ENCODE assay signal across 11 mouse cellular contexts in the genomic region with DNA sequence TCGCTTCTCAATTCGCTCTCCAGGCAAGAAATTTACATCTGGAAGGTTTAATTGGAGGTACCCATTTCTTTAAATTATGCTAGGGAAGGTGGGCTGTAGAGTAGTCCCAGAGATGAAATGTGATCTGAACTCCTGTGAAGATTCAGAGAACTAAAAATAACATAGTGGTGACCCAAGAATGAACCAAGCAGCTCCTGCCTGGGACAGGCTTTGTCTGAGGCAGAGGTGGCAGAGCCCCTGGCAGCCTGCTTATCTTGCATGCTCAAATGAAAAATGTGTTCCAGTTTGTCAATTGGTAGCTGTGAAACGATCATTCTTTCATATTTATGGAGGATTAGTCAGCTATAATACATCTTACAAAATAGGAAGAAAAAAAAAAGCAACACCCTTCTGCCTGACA.
DNase-seq lines count a peak whose midpoint lies in the region; ATAC-seq lines count a peak whose summit lies in the region.
"Had no signal": no experiment of that assay in that cellular context is flagged by ENCODE, and none has a peak within 500 bp of the region (broad histone marks: within the 10 kb centered on the region; RNA-seq: fewer than 3 reads in every experiment).

No protein-coding gene starts in this region.

- no peak overlapping the region for H3K27ac ChIP-seq in embryonic facial prominence, embryonic 14.5 days (replicated peaks; ENCODE audit: low read depth, low read length)
- peak overlapping the region; percentile 78 to 93 for H3K27ac ChIP-seq in heart, embryonic 14.5 days (replicated peaks in 1 of 2; ENCODE audit: control insufficient read depth in 1 of 2, insufficient read depth in 1 of 2, low read depth in 2 of 2, low read length in 2 of 2)
- H3K27ac ChIP-seq in midbrain, embryonic 16.5 days (ENCODE audit: low read length), result peak overlapping the region; percentile 65
- H3K27ac ChIP-seq: embryonic facial prominence, embryonic 12.5 days; lung, embryonic 15.5 days had no signal

- no peaks in the 10 kb centered on the region for H3K36me3 ChIP-seq in embryonic facial prominence, embryonic 14.5 days (ENCODE audit: control insufficient read depth, insufficient read depth, low read length)
- H3K36me3 ChIP-seq in heart, embryonic 14.5 days (ENCODE audit: control insufficient read depth, insufficient read depth, low read length), result no peaks in the 10 kb centered on the region
- 0 out of 2 replicates have a peak, but pooled peaks cover 3% of the 10 kb centered on the region for H3K36me3 ChIP-seq in midbrain, embryonic 16.5 days (ENCODE audit: control insufficient read depth, insufficient read depth, low read length)
- H3K36me3 ChIP-seq: embryonic facial prominence, embryonic 12.5 days; lung, embryonic 15.5 days had no signal

- intact Hi-C loops in heart, postnatal 25 days (cut with DNase I), result no loop called here

- WGBS in embryonic facial prominence, embryonic 14.5 days, result 29% methylated on average over 3 of the region's 3 CpGs
- 41% methylated on average over 3 of the region's 3 CpGs for WGBS in heart, embryonic 14.5 days
- WGBS in midbrain, embryonic 16.5 days, result 23% methylated on average over 3 of the region's 3 CpGs

- no peaks in the 10 kb centered on the region for H3K9me3 ChIP-seq in embryonic facial prominence, embryonic 14.5 days (ENCODE audit: control insufficient read depth, low read length)
- no peaks in the 10 kb centered on the region for H3K9me3 ChIP-seq in heart, embryonic 14.5 days (ENCODE audit: control insufficient read depth, low read length)
- H3K9me3 ChIP-seq in midbrain, embryonic 16.5 days (replicated peaks; ENCODE audit: control insufficient read depth, low read length, poor library complexity, severe bottlenecking), result no peaks in the 10 kb centered on the region
- H3K9me3 ChIP-seq: embryonic facial prominence, embryonic 12.5 days; lung, embryonic 15.5 days had no signal

- H3K27me3 ChIP-seq in embryonic facial prominence, embryonic 14.5 days (replicated peaks; ENCODE audit: control insufficient read depth, insufficient read depth, low read length), result no peaks in the 10 kb centered on the region
- no peaks in the 10 kb centered on the region for H3K27me3 ChIP-seq in heart, embryonic 14.5 days (ENCODE audit: control insufficient read depth, insufficient read depth, low read length)
- no peaks in the 10 kb centered on the region for H3K27me3 ChIP-seq in midbrain, embryonic 16.5 days (ENCODE audit: control insufficient read depth, insufficient read depth, low read depth, low read length)
- H3K27me3 ChIP-seq: embryonic facial prominence, embryonic 12.5 days; lung, embryonic 15.5 days had no signal

- H3K4me3 ChIP-seq in embryonic facial prominence, embryonic 14.5 days (ENCODE audit: low read depth, low read length), result no peak overlapping the region
- H3K4me3 ChIP-seq in heart, embryonic 14.5 days (ENCODE audit: control insufficient read depth in 1 of 2, insufficient read depth in 1 of 2, low read depth in 1 of 2, low read length in 2 of 2), result no peak overlapping the region
- no peak overlapping the region for H3K4me3 ChIP-seq in midbrain, embryonic 16.5 days (ENCODE audit: low read depth, low read length)
- H3K4me3 ChIP-seq: embryonic facial prominence, embryonic 12.5 days; lung, embryonic 15.5 days had no signal

- H3K4me1 ChIP-seq in embryonic facial prominence, embryonic 14.5 days (ENCODE audit: control insufficient read depth, insufficient read depth, low read length), result no peaks in the 10 kb centered on the region
- H3K4me1 ChIP-seq in heart, embryonic 14.5 days (ENCODE audit: control insufficient read depth in 2 of 2, insufficient read depth in 2 of 2, low read length in 2 of 2), result peaks cover 7 to 8% of the 10 kb centered on the region in 2 experiments; a peak in 2 of 4 replicates
- peaks cover 41% of the 10 kb centered on the region for H3K4me1 ChIP-seq in midbrain, embryonic 16.5 days (ENCODE audit: control insufficient read depth, insufficient read depth, low read length)
- H3K4me1 ChIP-seq: embryonic facial prominence, embryonic 12.5 days; lung, embryonic 15.5 days had no signal

- peak; percentile 86 for DNase-seq in heart, adult 11 months
- no peak for DNase-seq in heart, postnatal 25 days (ENCODE audit: low spot score)
- peak; percentile 22 for DNase-seq in embryonic facial prominence, embryonic 14.5 days (ENCODE audit: low spot score)
- no peak for DNase-seq in ovary, postnatal 14 days (ENCODE audit: low spot score)
- no peak for DNase-seq in cerebellum, adult 11 months
- DNase-seq: right cerebral cortex, postnatal 25 days had no signal

- H3K4me2 ChIP-seq in embryonic facial prominence, embryonic 14.5 days (ENCODE audit: low read depth, low read length), result no peak overlapping the region
- H3K4me2 ChIP-seq in heart, embryonic 14.5 days (ENCODE audit: low read length), result peak overlapping the region; percentile 19
- no peak overlapping the region for H3K4me2 ChIP-seq in midbrain, embryonic 16.5 days (ENCODE audit: low read length)
- H3K4me2 ChIP-seq: embryonic facial prominence, embryonic 12.5 days; lung, embryonic 15.5 days had no signal

- 0 out of 2 replicates have a peak, but pooled peaks have one; percentile 30 for ATAC-seq in embryonic facial prominence, embryonic 14.5 days (ENCODE audit: low read depth)
- peak; percentile 64; the same call in 1 of the 2 replicates for ATAC-seq in heart, embryonic 14.5 days (ENCODE audit: insufficient number of reproducible peaks, insufficient read depth, low FRiP score, low read depth)
- ATAC-seq in midbrain, embryonic 16.5 days, result peak; percentile 50
- ATAC-seq: intestine, postnatal 0 days had no signal

- H3K9ac ChIP-seq in embryonic facial prominence, embryonic 14.5 days (ENCODE audit: low read depth, low read length), result no peak overlapping the region
- 0 out of 2 replicates have a peak overlapping the region, but pooled peaks have one; percentile 41 for H3K9ac ChIP-seq in heart, embryonic 14.5 days (ENCODE audit: low read length)
- H3K9ac ChIP-seq in midbrain, embryonic 16.5 days (ENCODE audit: low read depth, low read length), result 0 out of 2 replicates have a peak overlapping the region, but pooled peaks have one; percentile 0
- H3K9ac ChIP-seq: embryonic facial prominence, embryonic 12.5 days; lung, embryonic 15.5 days had no signal

Comparison
In these comparisons a context has a peak if more than half of its experiments do, and no peak if none do; other contexts are left out.
1. DNase-seq: peak in heart, adult 11 months (single experiment) and embryonic facial prominence, embryonic 14.5 days (single experiment); none in heart, postnatal 25 days (single experiment), ovary, postnatal 14 days (single experiment) and cerebellum, adult 11 months (single experiment).
2. Peak in every context shown above with its lines, with median percentiles within 50 percentile points of each other: ATAC-seq.